Mouse (Mus musculus) lung, postnatal 0 days (tissue): Measurements from ENCODE around the gene Foxf1. TPM values are rescaled to one million over a fixed set of nuclear protein-coding genes. Genes with fewer than 3 reads are reported as not detected.

Experiments used
- ATAC-seq: fragments of 200-750 bp; cut with Nextera tagmentation; 2 replicates; pipeline ENCODE4 v1.8.0; 2017; ENCODE audit warnings: moderate library complexity
- DNase-seq: peaks from one replicate; pipeline ENCODE4 v3.0.0-alpha.2; 2016; ENCODE audit warnings: low spot score
- H3K27ac ChIP-seq: fragments of 300-500 bp; sonication (generic); 2 replicates; pipeline ENCODE4 v1.5.1; 2014; ENCODE audit warnings: antibody characterized with exemption, mild to moderate bottlenecking, low read length, mixed read lengths
- H3K27me3 ChIP-seq: fragments of 300-500 bp; sonication (generic); replicated peaks from 2 replicates; pipeline ENCODE4 v1.6.1; 2014; ENCODE audit warnings: low read length, mixed read lengths; ENCODE audit not compliant: insufficient read depth
- H3K36me3 ChIP-seq: fragments of 300-500 bp; sonication (generic); 2 replicates; pipeline ENCODE4 v1.6.1; 2014; ENCODE audit warnings: low read length, mixed read lengths; ENCODE audit not compliant: insufficient read depth
- H3K4me1 ChIP-seq: fragments of 300-500 bp; sonication (generic); 2 replicates; pipeline ENCODE4 v1.6.1; 2014; ENCODE audit warnings: antibody characterized with exemption, low read depth, low read length, mixed read lengths; ENCODE audit not compliant: insufficient read depth
- H3K4me2 ChIP-seq: fragments of 300-500 bp; sonication (generic); replicated peaks from 2 replicates; pipeline ENCODE4 v1.6.1; 2014; ENCODE audit warnings: low read depth, mild to moderate bottlenecking, low read length, moderate library complexity, mixed read lengths
- H3K4me3 ChIP-seq: fragments of 300-500 bp; sonication (generic); 2 replicates; pipeline ENCODE4 v1.5.1; 2014; ENCODE audit warnings: low read depth, low read length
- H3K9ac ChIP-seq: fragments of 300-500 bp; sonication (generic); replicated peaks from 2 replicates; pipeline ENCODE4 v1.6.1; 2014; ENCODE audit warnings: low read depth, mild to moderate bottlenecking
- H3K9me3 ChIP-seq: fragments of 300-500 bp; sonication (generic); 2 replicates; pipeline ENCODE4 v1.6.1; 2016; ENCODE audit warnings: low read length, mixed read lengths
- CTCF ChIP-seq: IDR thresholded peaks from 2 replicates; pipeline ENCODE4 v1.5.1; 2016; ENCODE audit warnings: antibody characterized with exemption, mild to moderate bottlenecking
- EP300 ChIP-seq: IDR thresholded peaks from 2 replicates; pipeline ENCODE4 v1.6.1; 2016; ENCODE audit warnings: antibody characterized with exemption, mild to moderate bottlenecking, control low read depth
- WGBS: fragments of 180-500 bp; shearing (Covaris S2); extraction: QIAGEN DNeasy Blood & Tissue Kit; methylation state at CpG from one replicate; pipeline ENCODE4 v1.1.7; 2014; 5-methylcytosine and 5-hydroxymethylcytosine counted together
- polyA plus RNA-seq: library from polyadenylated mRNA; unstranded; fragments of >200 nt; fragmentation: Nextera tagmentation; extraction: Ambion mirVana; gene quantifications from 2 replicates; pipeline ENCODE4 v1.2.1, GENCODE M21; 2015

The Foxf1 gene
- polyA plus RNA-seq, 1 experiment from 2014 or later, result 156 TPM

- 13% methylated on average over 32 of the region's 32 CpGs for WGBS
- H3K9me3 ChIP-seq, result no peaks in the 10 kb centered on the region
- TF ChIP-seq EP300, result no peak
- no peak for TF ChIP-seq CTCF
- H3K4me1 ChIP-seq, result peaks cover 4% of the 10 kb centered on the region
- peak overlapping the region; percentile 68 for H3K27ac ChIP-seq
- H3K36me3 ChIP-seq, result no peaks in the 10 kb centered on the region
- peak; percentile 5 for ATAC-seq
- peak overlapping the region; percentile 79 for H3K4me2 ChIP-seq
- no peak for DNase-seq
- peak overlapping the region; percentile 67 for H3K9ac ChIP-seq
- H3K27me3 ChIP-seq, result peaks cover 14% of the 10 kb centered on the region; the same call in 1 of the 2 replicates
- peak overlapping the region; percentile 74 for H3K4me3 ChIP-seq
These were observed 5.6 kb downstream of the Foxf1 start for GRCm38 (mm10) chr8:121089631-121090380.

- no peaks in the 10 kb centered on the region for H3K9me3 ChIP-seq
- 8% methylated on average over 1 of the region's 1 CpGs for WGBS
- 0 out of 2 replicates have a peak overlapping the region, but pooled peaks have one; percentile 74 for H3K4me3 ChIP-seq
- H3K4me2 ChIP-seq, result peak overlapping the region; percentile 79; the same call in 1 of the 2 replicates
- H3K36me3 ChIP-seq, result no peaks in the 10 kb centered on the region
- TF ChIP-seq EP300, result no peak
- peak; percentile 55 for TF ChIP-seq CTCF
- H3K27me3 ChIP-seq, result peaks cover 8% of the 10 kb centered on the region; the same call in 1 of the 2 replicates
- H3K4me1 ChIP-seq, result peaks cover 4% of the 10 kb centered on the region
- ATAC-seq (0 out of 2 replicates have a peak, but pooled peaks have one; percentile 6), DNase-seq (no peak)
- H3K27ac ChIP-seq, result peak overlapping the region; percentile 68
- 0 out of 2 replicates have a peak overlapping the region, but pooled peaks have one; percentile 8 for H3K9ac ChIP-seq
These were observed 6.5 kb downstream of the Foxf1 start for GRCm38 (mm10) chr8:121090716-121091115.

DNA sequence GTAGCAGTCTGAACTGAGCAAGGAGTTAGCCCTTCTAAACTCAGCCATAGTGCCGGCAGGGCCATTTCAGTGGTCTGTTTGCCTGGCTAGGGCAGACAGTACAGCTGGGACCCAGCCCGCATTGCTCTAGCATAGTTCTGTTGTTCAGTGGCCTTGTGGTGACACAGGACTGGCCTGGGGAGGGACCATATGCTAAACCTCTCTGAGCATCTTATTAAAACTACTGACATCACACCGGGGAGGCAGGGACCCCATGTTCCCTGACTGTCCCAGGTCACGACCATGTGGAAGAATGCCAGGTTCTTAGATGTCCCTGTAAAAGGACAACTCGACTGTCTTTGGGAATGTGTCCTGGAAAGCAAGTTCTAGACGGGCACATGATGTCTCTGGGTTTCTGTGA, 8.0 kb downstream of the Foxf1 start:
- Histone ChIP-seq H3K36me3 (no peaks in the 10 kb centered on the region), H3K9me3 (no peaks in the 10 kb centered on the region), H3K27ac (peak overlapping the region; percentile 57), H3K27me3 (peaks cover 8% of the 10 kb centered on the region; the same call in 1 of the 2 replicates), H3K4me2 (0 out of 2 replicates have a peak overlapping the region, but pooled peaks have one; percentile 14), H3K4me1 (peaks cover 4% of the 10 kb centered on the region), H3K9ac (no peak overlapping the region), H3K4me3 (no peak overlapping the region)
- peak; percentile 69 for DNase-seq
- peak; percentile 72 for ATAC-seq
- TF ChIP-seq EP300 (peak; percentile 95), CTCF (no peak)
- WGBS, result 19% methylated on average over 6 of the region's 6 CpGs

GRCm38 (mm10) chr8:121092627-121093026, 8.4 kb downstream of the Foxf1 start:
- no peak overlapping the region for H3K4me3 ChIP-seq
- H3K4me1 ChIP-seq, result peaks cover 4% of the 10 kb centered on the region

GRCm38 (mm10) chr8:121093496-121093895, 9.3 kb downstream of the Foxf1 start:
- Histone ChIP-seq H3K4me2 (no peak overlapping the region), H3K9me3 (no peaks in the 10 kb centered on the region), H3K4me1 (peaks cover 4% of the 10 kb centered on the region), H3K9ac (no peak overlapping the region), H3K4me3 (no peak overlapping the region), H3K27me3 (peaks cover 7% of the 10 kb centered on the region; the same call in 1 of the 2 replicates), H3K36me3 (peaks cover 6% of the 10 kb centered on the region; the same call in 1 of the 2 replicates), H3K27ac (no peak overlapping the region)
- TF ChIP-seq EP300 (no peak), CTCF (no peak)
- 61% methylated on average over 6 of the region's 6 CpGs for WGBS
- DNase-seq, result no peak
- no peak for ATAC-seq

More at GRCm38 (mm10) chr8:121092627-121093026, 8.4 kb downstream of the Foxf1 start:
- Histone ChIP-seq H3K4me2 (0 out of 2 replicates have a peak overlapping the region, but pooled peaks have one; percentile 14), H3K9ac (no peak overlapping the region), H3K27ac (peak overlapping the region; percentile 57; the same call in 1 of the 2 replicates), H3K27me3 (peaks cover 8% of the 10 kb centered on the region; the same call in 1 of the 2 replicates), H3K9me3 (no peaks in the 10 kb centered on the region), H3K36me3 (no peaks in the 10 kb centered on the region)
- under 1% methylated on average over 16 of the region's 16 CpGs for WGBS
- peak; percentile 61 for ATAC-seq
- peak; percentile 94 for TF ChIP-seq CTCF
- TF ChIP-seq EP300, result no peak
- DNase-seq, result peak; percentile 92

GRCm38 (mm10) chr8:121104049-121104818, 20.0 kb downstream of the Foxf1 start:
- WGBS, result 46% methylated on average over 17 of the region's 17 CpGs
- Histone ChIP-seq H3K9me3 (no peaks in the 10 kb centered on the region), H3K4me1 (no peaks in the 10 kb centered on the region; the same call in 1 of the 2 replicates), H3K27me3 (no peaks in the 10 kb centered on the region), H3K27ac (no peak overlapping the region), H3K4me3 (no peak overlapping the region), H3K9ac (no peak overlapping the region), H3K4me2 (no peak overlapping the region), H3K36me3 (peaks cover 10% of the 10 kb centered on the region; the same call in 1 of the 2 replicates)
- ATAC-seq (peak; percentile 17; the same call in 1 of the 2 replicates), DNase-seq (peak; percentile 79)
- peak; percentile 98 for TF ChIP-seq CTCF
- TF ChIP-seq EP300, result no peak
